Mouse (Mus musculus): ENCODE data around the gene F2rl2. TPM values are rescaled to one million over a fixed set of nuclear protein-coding genes. Genes with fewer than 3 reads are reported as not detected.

Gene F2rl2
- total RNA-seq, 2 experiments from 2014 or later, result 0.15 to 0.17 TPM

DNA sequence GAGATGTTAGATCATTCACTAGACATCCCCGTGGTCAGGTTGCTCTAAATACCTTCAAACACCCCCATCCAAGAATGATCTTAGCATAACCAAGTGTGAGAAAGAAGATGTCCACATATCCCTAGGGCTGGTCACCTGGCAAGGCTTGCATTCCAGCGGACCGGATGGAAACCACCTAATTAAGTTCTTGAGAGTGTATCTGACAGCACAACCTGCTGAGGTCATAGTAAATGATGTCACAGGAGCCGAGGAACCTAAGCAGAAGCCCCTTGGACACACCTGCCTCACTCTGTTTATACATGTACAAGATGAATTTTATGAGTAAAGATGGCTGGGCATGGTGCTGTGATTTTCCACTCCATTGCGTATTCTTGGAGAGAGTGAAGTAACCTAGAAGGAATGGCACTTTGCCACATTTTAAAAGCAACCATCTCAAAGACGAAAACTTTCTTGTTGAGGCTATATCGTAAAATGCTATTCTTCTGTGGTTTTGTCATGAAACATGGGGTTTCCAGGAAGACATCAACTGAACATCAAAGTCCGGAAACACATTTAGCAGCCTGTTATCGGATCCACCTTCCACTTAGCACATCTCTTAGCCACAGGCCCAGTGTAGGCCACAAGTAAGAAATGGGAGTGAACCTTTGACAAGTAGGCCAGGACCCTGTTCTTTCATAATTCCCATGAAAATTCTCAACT lies 16.1 kb downstream of the F2rl2 start:
- no peak overlapping the region for H3K27ac ChIP-seq
- H3K4me3 ChIP-seq, result no peak overlapping the region
- no peak for TF ChIP-seq CTCF (conservative IDR thresholded peaks at IDR 0.05)
- DNase-seq (ENCODE audit: low spot score in 2 of 2), result no peak

DNA sequence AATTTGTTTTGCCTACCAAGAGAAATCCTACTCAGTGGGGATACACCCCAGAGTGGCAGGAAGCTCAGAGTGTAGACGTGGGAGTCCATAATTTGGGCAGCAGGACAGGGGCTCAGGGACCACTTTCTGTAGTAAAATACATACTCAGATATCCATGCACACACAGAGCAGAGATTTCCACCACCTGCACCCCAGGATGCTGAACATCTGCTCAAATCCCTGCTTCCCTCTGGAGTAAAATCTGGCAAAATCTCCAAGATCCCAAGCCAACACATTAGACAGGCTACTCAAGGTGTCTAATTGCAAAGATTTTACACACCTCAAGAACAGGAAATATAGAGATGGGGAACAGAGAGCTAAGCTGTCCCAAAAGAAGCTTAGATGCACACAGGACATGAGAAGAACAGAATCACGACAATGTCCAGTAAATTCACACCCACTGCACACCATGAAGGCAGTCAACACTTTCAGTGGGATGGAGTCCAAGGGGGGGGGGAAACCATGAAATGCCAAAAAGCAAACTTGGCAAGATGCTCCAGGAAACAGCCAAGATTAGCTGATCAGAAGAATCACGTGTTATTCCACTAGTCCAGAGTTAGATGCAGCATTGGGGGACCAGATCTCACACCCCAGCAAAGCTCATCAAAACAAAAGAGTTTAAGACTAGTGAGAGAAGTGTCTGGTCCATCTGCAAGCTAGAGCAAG lies 17.8 kb downstream of the F2rl2 start:
- H3K4me3 ChIP-seq, result no peak overlapping the region
- H3K27ac ChIP-seq, result no peak overlapping the region
- TF ChIP-seq CTCF (conservative IDR thresholded peaks at IDR 0.05), result no peak
- no peak for DNase-seq (ENCODE audit: low spot score in 2 of 2)

DNA sequence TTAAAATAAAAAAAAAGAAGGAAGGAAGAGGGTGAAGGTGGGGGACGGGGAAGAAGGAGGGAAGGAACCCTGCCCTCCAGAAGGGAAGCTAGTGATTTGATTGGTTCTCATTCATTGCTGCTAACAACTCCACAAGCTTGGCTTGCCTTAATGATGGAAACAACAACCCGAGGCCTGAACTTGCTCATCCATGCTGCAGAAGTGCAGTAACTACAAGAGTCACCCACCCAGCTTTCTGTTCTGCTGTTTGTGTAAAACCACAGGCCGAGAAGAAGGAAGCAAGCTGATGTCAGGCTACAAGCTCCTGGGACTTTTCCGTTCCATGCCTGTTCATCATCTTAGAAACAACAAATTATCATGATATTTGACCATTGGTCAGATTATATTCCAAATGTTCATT lies 18.7 kb downstream of the F2rl2 start:
- no peak for DNase-seq (ENCODE audit: low spot score in 2 of 2)
- TF ChIP-seq CTCF (conservative IDR thresholded peaks at IDR 0.05), result no peak
- no peak overlapping the region for H3K4me3 ChIP-seq
- H3K27ac ChIP-seq, result no peak overlapping the region

DNA sequence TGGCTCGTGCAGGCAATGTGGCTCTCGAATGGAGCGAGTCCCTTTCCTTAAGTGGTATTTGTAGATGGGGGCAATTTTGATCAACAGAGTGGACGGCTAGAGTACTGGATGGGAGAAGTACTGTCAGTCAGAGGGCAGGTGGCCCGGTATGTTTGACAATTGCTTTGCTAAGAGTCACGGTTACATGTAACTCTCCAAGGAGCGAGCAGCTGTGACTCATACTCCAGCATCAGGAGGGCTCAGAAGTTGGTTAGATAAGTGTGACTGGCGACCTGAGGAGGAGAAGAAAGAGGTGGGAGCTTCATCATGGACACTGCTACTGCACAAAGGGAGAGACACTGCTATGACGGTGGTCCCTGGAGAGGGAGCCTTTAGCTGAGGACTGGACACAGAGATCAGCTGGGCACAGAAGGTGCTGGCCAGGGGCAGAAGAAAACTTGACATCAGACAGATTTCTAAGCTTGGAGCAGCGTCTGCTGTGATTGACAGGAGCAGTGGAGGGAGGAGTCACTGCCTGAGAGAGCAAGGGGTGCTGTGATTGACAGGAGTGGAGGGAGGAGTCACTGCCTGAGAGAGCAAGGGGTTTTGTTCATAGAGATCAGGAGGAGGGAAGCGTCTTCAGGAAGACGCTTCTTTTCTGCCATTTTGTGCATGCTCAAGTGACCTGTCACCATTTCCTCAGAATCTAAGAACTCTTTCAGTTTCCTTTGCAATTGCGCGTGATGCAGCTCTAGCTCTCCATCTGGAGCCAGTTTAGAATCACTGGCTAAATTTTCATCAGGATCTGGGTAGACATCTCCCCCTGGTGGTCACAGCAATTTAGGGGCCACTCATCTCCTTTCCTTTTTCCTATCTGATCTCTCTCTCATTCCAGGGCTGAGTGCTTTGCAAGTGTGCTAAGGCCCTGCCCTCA lies 22.9 kb downstream of the F2rl2 start:
- peak overlapping the region; percentile 38 for H3K4me3 ChIP-seq
- H3K27ac ChIP-seq, result no peak overlapping the region
- TF ChIP-seq CTCF (conservative IDR thresholded peaks at IDR 0.05), result peak; percentile 90
- peak; percentile 75 to 80 for DNase-seq (ENCODE audit: low spot score in 2 of 2)

DNA sequence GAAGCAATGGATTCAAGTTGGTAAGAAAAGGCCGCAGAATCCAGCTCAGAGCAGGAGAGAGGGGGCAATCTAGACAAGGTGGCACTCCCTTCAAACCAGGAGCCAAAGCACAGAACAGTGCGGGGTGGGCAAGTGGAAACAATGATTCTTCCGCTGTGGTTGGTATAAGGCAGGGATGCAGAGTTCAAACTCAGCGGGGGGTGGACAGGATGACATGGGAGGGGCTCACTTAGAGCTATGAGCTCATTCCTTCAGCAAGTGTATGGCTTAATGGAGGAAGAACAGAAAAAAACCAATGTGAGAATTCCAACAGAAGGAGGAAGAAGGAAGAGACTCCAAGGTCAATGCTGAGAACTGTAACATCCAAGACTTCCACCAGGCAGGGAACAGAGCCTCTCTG lies 33.8 kb downstream of the F2rl2 start:
- DNase-seq (ENCODE audit: low spot score in 2 of 2), result no peak
- no peak for TF ChIP-seq CTCF (conservative IDR thresholded peaks at IDR 0.05)
- Histone ChIP-seq H3K27ac (no peak overlapping the region), H3K4me3 (no peak overlapping the region)

DNA sequence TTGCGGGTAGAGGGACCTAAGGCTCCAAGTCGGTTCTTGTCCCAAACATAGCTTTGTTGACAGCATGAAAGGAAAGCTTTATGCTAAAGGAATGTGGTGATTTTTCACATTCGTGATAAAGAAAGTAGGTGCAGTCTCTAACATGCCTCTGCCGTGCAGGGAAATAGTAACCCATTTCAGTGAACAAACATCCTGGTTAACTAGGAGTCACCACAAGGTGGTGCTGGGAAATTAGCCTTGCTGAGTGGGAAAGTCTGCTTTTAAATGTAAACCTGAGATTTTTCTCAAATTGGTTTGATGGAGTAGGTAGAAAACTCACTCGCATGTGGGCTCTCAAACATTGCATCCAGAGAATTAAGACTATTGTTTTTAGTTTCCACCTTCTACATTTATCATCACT lies 43.0 kb downstream of the F2rl2 start:
- Histone ChIP-seq H3K27ac (no peak overlapping the region), H3K4me3 (no peak overlapping the region)
- TF ChIP-seq CTCF (conservative IDR thresholded peaks at IDR 0.05), result peak; percentile 79
- DNase-seq (ENCODE audit: low spot score in 2 of 2), result peak; percentile 27 to 45

DNA sequence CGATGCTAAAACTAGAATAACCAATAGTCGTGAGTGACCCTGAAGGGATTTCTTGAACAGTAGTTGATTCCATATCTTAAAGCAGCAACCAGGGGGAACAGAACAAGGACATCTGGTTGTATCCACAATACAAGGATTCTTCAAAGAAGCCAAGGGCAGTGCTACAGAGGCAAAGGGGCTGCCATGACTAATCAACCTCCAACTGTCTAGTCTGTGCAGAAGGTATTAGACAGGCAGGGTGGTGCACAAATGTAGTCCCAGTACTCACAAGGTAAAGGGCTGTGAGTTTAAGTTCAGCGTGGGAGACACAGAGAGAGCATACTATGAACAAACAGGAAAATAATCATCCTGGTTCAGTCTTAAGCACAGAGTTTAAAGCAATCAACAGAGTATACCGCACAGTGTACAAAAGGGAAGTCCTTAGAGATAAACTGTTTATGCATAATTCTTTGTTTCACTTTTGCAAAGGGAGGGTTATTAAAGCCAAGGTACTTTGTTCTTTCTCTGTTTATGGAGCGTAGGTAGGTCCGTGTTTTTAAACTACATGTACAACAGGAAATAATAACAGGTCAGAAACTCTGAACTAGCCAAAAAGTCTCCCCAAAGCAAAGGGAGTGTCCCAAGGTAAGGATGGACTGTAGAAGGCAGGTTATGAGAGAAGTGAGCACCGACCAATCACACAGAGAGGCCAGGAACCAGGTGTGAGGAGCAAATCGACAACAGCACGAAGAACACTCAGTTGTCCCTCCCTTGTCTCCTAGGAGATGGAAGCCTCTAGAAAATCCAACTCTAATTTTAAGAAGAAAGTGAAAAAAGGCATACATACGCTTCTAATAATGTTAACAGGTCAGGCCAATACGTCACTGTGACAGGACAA lies 45.4 kb downstream of the F2rl2 start:
- DNase-seq (ENCODE audit: low spot score in 2 of 2), result no peak
- no peak for TF ChIP-seq CTCF (conservative IDR thresholded peaks at IDR 0.05)
- H3K4me3 ChIP-seq, result no peak overlapping the region
- no peak overlapping the region for H3K27ac ChIP-seq

DNA sequence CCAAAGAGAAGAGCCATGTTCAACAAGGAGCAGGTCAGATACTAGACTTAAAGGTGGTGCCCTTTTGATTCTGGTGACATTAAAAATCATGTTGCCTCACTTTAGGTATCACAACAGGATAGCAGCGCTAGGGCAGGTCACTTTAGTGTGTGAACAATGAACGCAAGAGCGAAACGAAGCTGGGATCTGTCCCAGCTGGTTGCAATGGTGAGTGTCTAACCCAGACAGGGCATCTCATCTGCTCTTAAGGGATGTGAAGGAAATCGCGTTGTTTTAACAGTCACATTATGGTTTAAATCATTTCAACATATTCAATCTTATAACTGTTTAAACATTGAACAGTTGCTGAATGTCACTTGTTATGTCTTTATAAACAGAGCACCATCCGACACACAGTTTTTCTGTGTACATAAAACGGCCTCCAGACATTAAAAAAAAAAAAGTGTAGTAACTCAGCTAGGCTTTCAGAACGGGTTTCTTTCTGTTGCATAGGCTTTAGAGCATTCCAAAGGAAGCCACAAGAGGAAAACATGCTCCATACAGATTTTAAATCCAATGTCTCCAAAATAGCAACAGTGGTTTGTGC lies 46.3 kb downstream of the F2rl2 start:
- DNase-seq (ENCODE audit: low spot score in 2 of 2), result no peak
- TF ChIP-seq CTCF (conservative IDR thresholded peaks at IDR 0.05), result no peak
- Histone ChIP-seq H3K4me3 (no peak overlapping the region), H3K27ac (0 out of 2 replicates have a peak overlapping the region, but pooled peaks have one; percentile 28)

DNA sequence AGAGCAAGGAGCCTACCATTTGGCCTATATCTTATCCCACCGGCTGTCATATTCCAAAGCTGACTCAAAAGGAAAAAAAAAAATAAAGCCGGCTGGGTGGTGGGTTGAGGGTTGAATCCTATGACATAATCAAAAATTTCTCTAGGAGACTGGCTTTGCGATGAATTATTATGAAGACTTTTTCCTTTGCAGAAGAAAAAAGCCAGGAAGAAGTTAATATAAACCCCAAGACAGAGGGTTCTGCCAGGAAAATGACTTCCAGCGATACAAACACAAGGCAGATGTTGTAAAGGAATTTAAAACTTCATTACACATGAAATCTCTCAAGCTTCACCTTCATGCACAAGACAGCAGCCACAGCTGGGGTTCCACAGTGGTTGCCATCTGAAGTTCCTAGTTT lies 48.8 kb downstream of the F2rl2 start:
- H3K27ac ChIP-seq, result no peak overlapping the region
- no peak overlapping the region for H3K4me3 ChIP-seq
- DNase-seq (ENCODE audit: low spot score in 2 of 2), result no peak
- no peak for TF ChIP-seq CTCF (conservative IDR thresholded peaks at IDR 0.05)

DNA sequence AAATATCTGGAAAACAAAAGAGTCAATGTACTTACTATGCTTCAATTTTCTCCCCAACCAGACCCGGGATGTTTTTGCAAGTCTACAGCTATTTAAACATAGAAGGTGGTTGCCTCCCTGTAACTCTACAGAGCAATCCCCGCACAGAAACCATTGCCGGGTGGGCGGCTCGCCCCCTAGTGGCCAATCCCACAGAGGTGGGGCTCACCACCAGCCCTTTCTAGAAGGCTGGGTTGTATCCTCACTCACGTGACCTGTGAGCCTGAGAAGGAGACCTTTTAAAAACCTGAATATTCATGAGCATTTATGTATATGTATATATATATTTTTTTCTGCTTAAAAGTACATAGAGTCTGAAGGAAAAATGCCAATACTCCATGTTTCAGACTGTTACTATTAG lies 49.9 kb downstream of the F2rl2 start:
- Histone ChIP-seq H3K27ac (no peak overlapping the region), H3K4me3 (no peak overlapping the region)
- peak in 1 of 2 experiments; percentile 56 for DNase-seq (ENCODE audit: low spot score in 2 of 2)
- TF ChIP-seq CTCF (conservative IDR thresholded peaks at IDR 0.05), result peak; percentile 95

DNA sequence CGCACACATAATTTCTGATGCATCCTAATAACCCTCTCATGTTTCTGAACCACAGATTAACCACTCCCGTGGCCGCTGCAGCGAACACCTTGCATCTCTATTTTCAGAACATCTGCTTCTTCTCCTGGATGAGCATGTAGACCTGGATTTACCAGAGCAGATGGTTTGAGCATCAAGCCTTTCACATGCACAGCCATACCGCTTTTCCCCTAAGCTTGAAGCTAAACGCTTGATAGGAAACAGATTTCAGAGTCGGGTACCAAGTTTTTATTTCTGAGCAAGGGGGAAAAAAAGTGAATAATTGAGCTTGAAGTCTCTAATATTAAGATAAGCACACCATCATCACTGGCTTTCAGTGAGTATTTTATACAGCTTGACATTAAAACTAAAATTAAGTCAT lies 50.4 kb downstream of the F2rl2 start:
- H3K4me3 ChIP-seq, result no peak overlapping the region
- no peak for DNase-seq (ENCODE audit: low spot score in 2 of 2)
- H3K27ac ChIP-seq, result no peak overlapping the region
- TF ChIP-seq CTCF (conservative IDR thresholded peaks at IDR 0.05), result no peak

DNA sequence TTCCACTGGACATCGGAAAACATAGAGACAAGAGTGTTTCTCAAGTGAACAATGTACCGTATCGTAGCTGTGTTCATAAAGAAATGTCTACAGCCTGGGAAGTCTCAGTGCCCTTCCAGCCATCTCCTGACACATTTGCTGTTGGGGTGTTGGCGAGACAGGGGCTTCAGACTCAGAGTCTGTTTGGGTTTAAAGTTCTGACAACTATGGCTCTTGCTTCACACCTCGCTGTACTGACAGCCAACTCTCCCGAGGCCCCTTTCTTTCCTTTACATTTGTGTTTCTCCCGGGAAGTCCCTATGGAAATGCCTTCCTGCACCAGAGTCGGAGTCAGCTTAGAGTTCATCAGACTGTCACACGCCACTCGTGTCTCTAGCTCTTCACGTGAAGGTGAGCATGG lies 50.9 kb downstream of the F2rl2 start:
- no peak overlapping the region for H3K4me3 ChIP-seq
- H3K27ac ChIP-seq, result no peak overlapping the region
- no peak for DNase-seq (ENCODE audit: low spot score in 2 of 2)
- no peak for TF ChIP-seq CTCF (conservative IDR thresholded peaks at IDR 0.05)

Other genes starting within 250 kb of the F2rl2 start
- not detected for gene S100z, start 218.1 kb upstream of the F2rl2 start, total RNA-seq (2021)
- gene F2rl1, start 171.6 kb upstream of the F2rl2 start, total RNA-seq (2021), result under 1 TPM; 0.17 to 0.18 TPM
- 1 to 10 TPM; 4.6 to 5.7 TPM for gene F2r, start 78.4 kb upstream of the F2rl2 start, total RNA-seq (2021)
- 10 to 100 TPM; 95.2 to 97.7 TPM for gene Iqgap2, start 195.1 kb downstream of the F2rl2 start, total RNA-seq (2021)